Mouse (Mus musculus) heart, adult 2 months (tissue): ENCODE measurements around the gene Gas6.

Source experiments
- CTCF ChIP-seq: fragments of 200-600 bp; IDR thresholded peaks from 2 replicates; pipeline ENCODE4 v1.8.1; 2022; ENCODE audit warnings: antibody characterized with exemption, mild to moderate bottlenecking, moderate library complexity
- EP300 ChIP-seq: fragments of 200-500 bp; IDR thresholded peaks from 2 replicates; pipeline ENCODE4 v1.6.1; 2011; ENCODE audit warnings: low read depth, low read length, control low read depth; ENCODE audit not compliant: insufficient read depth
- POLR2A ChIP-seq: fragments of 200-500 bp; IDR thresholded peaks from 2 replicates; pipeline ENCODE4 v1.6.1; 2011; ENCODE audit warnings: mild to moderate bottlenecking, low read depth, low read length, control low read depth; ENCODE audit not compliant: insufficient read depth

GRCm38 (mm10) chr8:13513556-13514370 lies 19.5 kb upstream of the Gas6 start:
- no peak for TF ChIP-seq CTCF
- TF ChIP-seq POLR2A: no peak
- no peak for TF ChIP-seq EP300
